Mouse (Mus musculus) lung, adult 2 months (tissue): ENCODE measurements around the gene Cops7a.

Source experiments
- CTCF ChIP-seq: fragments of 200-500 bp; IDR thresholded peaks from 2 replicates; pipeline ENCODE4 v1.5.1; 2011; ENCODE audit warnings: mild to moderate bottlenecking, low read length, control low read depth; ENCODE audit not compliant: insufficient read depth
- POLR2A ChIP-seq: fragments of 200-500 bp; IDR thresholded peaks from 2 replicates; pipeline ENCODE4 v1.6.1; 2011; ENCODE audit warnings: low read depth, mild to moderate bottlenecking, control low read depth, low read length, borderline replicate concordance; ENCODE audit errors: extremely low read depth

- no peak for TF ChIP-seq CTCF
- no peak for TF ChIP-seq POLR2A
These were observed 32.2 kb downstream of the Cops7a start for GRCm38 (mm10) chr6:124933127-124933526.
